Mouse (Mus musculus): ENCODE results near the gene Nwd2. TPM values are rescaled to one million over a fixed set of nuclear protein-coding genes. Genes with fewer than 3 reads are reported as not detected.

Nwd2 gene
- total RNA-seq, 2 experiments from 2014 or later, result 0.07 to 0.11 TPM

DNA sequence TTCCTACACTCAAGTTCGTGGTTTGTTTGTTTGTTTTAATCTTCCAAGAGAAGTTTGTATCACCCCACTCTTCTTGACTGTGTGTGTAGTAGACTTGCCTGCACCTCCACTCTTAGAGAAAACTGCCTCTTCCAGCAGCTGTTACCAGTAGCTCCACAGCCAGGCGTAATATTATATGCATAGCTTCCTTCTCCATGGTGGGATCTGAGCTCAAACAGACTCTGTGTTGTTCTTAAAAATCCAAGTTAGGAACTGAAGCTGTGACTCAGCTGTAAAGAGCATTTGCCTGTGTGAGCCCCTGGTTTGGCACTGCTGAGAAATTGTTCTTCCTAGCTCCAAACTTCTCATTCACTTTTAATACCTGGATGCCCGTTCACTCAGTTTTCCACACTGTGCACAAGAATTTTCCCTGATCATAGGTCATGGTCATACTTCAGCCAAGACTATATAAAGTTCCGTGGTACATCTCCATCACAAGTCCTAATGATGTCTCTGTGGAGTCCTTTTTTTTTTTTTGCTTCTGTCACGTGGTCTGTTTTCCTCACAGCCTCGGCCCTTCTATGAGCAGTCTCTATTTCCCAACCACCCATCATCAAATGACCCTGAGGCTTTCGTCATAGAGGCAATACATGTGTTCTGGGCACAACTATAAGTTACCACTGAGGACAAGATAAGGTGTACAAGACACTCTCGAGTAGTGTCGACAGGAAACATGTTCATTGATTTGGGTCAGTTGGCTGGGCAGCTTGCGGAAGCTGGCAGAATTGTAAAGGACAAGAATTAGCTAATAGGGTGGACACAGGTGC is 179.7 kb downstream of the Nwd2 start:
- no peak for DNase-seq

DNA sequence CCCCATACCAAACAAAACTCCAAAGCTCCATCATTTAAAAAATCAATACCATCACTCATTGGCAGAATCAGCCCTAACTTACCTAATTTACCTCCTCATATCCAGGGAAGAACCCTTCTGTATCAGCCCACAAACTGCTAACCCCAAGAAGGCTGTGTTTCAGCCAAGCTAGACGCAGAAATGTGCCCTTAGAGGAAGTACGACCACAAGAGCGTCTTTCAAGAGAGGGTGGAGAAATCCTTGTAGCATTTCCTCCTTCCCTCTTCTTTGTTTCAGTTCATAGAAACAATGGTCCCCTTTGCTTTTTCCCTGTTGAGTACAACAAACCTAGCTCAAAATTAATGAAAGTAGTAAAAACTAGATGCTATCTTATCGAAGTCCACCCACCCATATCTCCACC is 182.2 kb downstream of the Nwd2 start:
- DNase-seq, result no peak

DNA sequence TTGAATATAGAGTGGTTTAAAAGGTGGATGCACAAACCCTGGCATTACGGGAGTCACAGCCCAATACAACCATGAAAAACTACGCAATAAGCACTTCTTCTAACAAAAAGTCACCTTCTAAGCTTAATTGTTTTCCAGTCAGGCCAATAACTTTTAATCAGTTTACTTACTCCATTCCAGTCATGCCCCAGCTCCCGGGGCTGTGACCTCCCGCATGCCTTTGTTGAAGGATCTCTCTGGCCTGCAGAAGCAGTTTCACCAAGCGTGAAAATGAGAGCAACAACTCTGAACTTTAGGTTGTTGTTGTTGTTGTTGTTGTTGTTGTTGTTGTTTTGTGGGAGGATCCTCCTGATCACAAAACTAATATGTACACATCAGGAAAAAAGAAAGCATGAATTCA is 185.1 kb downstream of the Nwd2 start:
- no peak for DNase-seq

DNA sequence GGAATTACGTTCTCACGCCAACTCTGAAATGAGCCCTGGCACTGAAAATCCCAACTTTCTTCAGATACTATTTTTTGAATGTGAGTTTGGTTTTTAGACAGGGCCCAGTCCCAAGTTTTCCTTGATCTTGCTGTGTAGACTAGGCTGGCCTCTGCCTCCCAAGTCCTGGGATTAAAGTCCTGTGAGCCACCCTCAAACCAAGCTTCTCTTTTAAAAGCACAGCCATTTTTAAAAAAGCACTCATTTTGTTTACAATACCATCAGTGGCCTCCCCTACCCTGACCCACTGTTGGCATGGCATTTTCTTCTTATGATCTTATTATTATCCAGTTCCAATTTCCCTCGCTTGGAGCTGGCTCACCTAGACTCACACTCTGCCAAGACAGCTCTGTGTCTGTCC is 185.5 kb downstream of the Nwd2 start:
- DNase-seq, result no peak

DNA sequence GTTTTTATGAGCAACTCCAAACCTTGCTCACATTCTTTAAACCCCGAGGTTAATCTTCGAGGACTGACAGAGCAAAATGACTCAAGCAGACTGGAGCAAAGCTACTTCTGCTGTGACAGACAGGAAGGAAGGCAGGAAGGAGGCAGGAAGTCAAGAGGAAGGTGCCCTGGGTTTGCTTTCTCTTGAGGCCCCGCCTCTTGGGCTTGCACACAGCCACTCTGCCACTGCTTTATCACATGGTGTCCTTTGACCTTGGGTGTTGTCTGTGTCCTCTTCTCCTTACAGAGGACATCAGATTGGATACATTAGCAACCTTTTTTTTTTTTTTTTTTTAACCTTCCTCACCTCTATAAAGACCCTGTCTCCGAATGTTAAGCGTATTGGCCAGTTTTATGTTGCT is 188.2 kb downstream of the Nwd2 start:
- DNase-seq, result no peak

DNA sequence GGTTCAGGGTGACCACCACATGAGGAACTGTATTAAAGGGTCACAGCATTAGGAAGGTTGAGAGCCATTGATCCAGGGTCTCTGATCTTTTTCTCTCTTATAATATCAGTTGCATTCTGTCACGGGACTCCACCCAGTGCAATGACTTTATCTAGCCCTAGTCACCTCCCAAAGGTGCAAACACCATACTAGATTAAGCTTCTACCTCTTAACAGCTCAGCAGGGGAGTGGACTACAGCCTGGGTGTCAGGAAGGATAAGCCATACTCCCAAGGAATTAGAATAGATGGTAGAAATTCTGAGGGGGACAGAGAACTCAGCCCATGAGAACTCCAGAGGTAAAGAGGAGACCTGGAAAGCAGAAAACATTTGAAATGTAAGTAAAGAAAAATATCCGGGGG is 188.9 kb downstream of the Nwd2 start:
- DNase-seq, result no peak

DNA sequence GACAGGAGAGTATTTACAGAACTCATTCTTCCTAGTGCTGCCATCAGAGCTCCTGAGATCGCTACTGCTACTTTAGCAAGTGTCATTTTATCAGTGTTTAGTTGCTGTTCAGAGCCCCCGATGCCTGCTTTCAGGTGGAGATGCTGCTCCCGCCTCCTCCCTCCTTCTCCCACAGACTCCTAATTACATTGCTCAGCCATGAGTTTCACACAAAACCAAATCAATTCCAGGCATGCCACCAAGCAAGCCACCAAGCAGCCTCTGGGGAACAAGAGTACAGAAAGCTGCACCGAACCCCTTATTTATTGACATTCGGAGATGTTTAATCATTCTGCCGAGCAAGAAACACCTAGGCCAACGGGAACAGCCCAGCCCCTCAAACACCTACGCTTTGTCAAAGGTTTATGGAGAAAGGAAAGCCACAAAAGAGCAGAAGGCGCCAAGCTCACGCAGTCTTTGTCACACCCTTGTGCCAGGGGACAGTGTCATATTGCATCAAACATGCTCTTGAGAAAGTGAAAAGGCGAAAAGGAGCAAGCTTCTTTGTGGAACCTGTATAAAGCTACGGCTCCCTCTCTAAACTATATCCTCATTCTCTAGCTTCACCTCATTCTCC is 191.0 kb downstream of the Nwd2 start:
- no peak for DNase-seq

DNA sequence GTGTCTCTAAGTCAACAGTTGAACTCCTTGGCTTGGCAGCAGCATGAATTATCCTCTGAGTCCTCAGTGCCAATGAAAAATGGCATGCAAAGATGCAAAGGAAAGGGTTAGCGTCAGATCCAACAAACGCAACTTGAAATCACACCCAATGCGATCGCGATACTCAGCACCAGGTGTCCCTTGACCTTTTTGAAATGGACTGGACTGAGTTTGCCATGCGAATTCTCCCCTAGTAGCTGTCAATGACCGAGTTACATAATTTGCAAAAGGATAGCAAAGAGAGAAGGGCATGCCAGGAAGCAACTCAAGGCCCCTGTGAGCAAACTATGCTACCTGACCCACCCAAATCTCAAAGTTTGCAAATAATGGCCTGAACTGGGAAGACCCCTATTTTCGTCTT is 198.2 kb downstream of the Nwd2 start:
- no peak for DNase-seq

DNA sequence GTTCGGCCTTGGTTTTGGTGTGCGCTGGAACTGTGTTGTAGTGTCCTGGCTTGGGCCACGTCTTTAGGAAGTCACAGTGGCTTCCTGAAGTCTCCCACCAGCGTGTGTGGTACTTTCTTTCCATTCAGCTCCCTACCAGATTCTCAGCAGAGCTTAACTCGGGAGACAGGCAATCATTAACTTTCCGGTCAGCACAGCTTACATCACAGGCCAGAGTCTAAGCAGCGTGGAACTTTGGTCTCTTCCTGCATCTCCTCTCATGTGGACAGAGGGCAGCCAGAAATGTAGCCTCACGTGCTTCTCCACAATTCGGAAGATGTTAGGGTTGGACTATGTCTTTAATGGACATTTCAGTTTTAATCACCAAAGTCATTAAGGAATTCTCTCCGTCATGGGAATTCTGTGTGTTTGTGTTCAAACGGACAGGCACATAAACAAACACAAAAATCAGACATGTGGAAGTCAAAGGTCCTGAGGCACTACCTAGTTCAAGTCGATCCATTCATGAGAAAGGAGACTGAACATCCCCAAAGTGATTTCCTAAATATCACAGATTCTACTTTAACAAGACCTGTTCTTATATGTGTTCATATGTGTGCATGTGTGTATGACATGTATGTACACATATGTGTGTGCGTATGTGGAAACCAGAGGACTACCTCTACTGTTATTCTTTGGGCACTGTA is 198.8 kb downstream of the Nwd2 start:
- DNase-seq, result no peak

DNA sequence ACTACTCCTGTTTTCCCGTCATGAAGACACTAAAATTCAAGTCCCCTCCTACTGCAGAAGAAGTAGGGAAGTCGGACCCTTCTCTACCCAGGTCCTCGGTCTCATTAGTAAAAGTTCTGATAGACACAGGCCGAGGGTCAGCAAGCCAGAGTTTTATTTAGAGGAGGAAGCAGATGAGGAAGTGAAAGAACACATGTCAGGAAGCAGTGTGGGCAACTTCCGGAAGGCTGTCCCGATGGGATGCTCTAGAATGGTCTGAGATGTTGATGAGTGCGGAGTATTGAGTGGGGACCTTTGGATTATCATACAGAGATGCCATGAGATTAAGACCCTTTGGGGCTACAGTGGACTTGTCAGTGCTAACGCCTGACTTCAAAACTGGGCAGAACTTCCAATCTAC is 210.0 kb downstream of the Nwd2 start:
- DNase-seq, result no peak

Other genes with a start within 250 kb of the Nwd2 start
- 1 to 10 TPM in 1 of 2 experiments, under 1 TPM in 1; 0.92 to 1.0 TPM for gene 0610040J01Rik, start 163.3 kb downstream of the Nwd2 start, total RNA-seq (2021)

Data from gastrocnemius, postnatal 10 days (tissue).